Mouse (Mus musculus): Measurements from ENCODE around the gene Snca.

The Snca gene

GRCm38 (mm10) chr6:60829282-60829891 is at the start of gene Snca:
Gene Snca, minus strand, starts transcription at chr6:60829855.
- DNase-seq (ENCODE audit: low spot score), result no peak

GRCm38 (mm10) chr6:60870126-60870525 is 40.5 kb upstream of the Snca start:
- DNase-seq (ENCODE audit: low spot score), result no peak

DNA sequence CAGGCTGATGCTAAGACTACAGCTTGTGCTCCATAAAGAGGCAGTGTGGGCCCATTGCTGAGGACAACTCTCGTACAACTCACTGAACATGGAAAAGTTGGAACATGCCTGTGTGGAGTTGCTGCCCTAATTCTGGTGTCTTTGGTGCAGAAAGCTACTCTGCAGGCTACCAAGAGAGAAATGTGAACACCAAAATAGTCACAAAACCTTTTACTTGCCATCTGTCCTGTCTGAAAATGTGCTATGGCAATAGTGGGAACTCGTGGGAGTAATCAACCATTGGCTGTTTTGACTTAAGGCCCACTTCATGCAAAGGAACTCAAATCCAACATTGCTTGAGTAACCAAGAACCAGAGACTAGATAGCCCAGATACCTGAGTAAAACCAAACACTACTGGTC is 26.9 kb upstream of the Snca start:
- no peak for DNase-seq (ENCODE audit: low spot score)

DNA sequence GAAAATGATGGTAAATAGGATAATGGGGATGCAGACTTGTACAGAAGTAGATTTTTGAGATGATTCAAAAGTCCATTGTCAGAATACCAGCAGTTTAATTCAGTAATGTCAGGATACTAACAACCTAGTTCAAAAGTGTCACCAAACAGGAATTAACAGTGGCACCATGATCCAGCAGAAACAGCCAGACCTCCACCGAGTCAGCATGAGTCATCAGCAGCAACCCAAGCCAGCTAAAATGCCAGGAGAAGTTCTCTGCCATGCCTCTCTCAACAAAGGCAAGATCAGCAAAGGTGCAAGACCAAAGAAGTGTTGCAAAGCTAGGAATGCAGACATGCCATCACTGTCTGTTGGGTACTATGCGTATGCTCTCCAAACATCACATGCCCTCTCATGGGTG is 22.0 kb upstream of the Snca start:
- DNase-seq (ENCODE audit: low spot score), result no peak

GRCm38 (mm10) chr6:60828429-60829264 is 1.0 kb downstream of the Snca start:
- peak; percentile 52 for DNase-seq (ENCODE audit: low spot score)

- no peak for DNase-seq (ENCODE audit: low spot score)
Measured at GRCm38 (mm10) chr6:60828047-60828428, 1.6 kb downstream of the Snca start.

DNA sequence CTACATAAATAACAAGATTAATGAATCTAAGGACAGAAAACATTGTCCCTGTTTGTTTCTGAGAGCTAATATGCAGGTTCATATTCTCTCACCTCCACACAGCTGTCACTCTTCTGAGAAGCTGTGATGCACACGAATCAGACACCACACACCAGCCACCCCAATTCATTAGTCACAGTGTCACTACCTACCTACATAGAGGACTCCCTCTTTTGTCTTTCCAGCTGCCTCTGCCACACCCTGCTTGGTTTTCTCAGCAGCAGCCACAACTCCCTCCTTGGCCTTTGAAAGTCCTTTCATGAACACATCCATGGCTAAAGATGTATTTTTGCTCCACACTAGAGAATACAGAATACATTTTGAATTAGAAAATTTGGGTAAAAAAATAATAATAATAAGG is 2.4 kb downstream of the Snca start:
- DNase-seq (ENCODE audit: low spot score), result no peak

DNA sequence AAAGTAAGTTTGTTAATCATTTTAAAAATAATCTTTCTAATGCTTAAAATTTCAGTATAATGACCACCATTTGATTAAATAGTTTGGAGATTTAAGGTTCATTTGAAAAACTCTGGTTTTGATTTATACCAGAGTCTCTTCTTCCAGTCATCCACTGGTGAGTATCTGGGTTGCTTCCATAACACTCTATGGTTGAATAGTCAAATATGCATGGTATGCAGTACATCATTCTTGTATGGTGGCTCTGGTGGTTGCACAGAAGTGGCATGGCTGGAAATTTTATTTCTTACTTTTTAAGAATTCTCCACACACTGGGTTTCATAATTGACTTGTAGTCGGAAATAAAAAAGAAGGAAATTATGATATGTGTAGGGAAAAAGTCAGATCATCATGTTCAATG is 10.4 kb downstream of the Snca start:
- no peak for DNase-seq (ENCODE audit: low spot score)

- DNase-seq (ENCODE audit: low spot score), result no peak
Measured at GRCm38 (mm10) chr6:60813516-60813915, 16.1 kb downstream of the Snca start.

GRCm38 (mm10) chr6:60798266-60798665 is 31.4 kb downstream of the Snca start:
- no peak for DNase-seq (ENCODE audit: low spot score)

- DNase-seq (ENCODE audit: low spot score), result no peak
Measured at GRCm38 (mm10) chr6:60793659-60794365, 35.8 kb downstream of the Snca start.

GRCm38 (mm10) chr6:60786955-60787354 is 42.7 kb downstream of the Snca start:
- no peak for DNase-seq (ENCODE audit: low spot score)

GRCm38 (mm10) chr6:60771899-60772298 is 57.8 kb downstream of the Snca start:
- DNase-seq (ENCODE audit: low spot score), result no peak

DNA sequence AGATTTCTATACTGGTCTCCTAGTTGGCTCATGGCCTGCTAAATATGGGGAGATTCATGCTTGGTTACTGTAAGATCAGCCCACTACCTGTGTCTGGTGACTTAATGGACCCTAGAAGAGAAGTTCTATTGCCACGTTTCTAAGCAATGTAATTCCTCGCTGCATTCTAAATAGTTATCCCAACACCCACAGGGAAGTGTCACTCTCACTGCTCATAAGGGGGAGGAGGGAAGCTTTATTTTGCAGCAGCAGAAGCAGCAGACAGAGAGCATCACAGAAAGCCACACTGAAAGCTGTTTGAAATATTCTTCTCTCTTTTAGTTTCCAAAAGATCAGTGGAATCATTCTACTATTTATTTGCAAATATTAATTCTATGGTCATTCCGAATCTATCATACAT is 64.0 kb downstream of the Snca start:
- no peak for DNase-seq (ENCODE audit: low spot score)

- no peak for DNase-seq (ENCODE audit: low spot score)
Measured at GRCm38 (mm10) chr6:60762864-60763263, 66.8 kb downstream of the Snca start.

GRCm38 (mm10) chr6:60761710-60762109 is 67.9 kb downstream of the Snca start:
- DNase-seq (ENCODE audit: low spot score), result no peak

DNA sequence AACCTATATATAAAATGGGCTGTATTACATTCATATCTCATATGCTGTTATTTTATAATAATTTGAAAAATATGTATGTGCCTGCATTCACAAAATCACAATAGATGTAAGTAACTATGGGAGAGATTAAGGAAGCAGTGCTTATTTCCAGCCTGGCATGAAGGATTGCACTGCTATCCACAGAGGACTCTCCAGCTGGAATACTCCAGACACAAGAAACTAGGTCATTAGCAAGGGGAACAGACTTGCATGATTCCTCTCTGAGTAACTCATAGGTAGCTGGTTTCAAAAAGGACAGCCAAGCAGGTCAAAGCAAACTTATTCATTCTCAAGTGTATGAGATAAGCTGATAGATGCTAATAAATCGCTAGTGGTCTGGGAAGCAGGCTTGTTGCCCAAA is 74.7 kb downstream of the Snca start:
- no peak for DNase-seq (ENCODE audit: low spot score)

DNA sequence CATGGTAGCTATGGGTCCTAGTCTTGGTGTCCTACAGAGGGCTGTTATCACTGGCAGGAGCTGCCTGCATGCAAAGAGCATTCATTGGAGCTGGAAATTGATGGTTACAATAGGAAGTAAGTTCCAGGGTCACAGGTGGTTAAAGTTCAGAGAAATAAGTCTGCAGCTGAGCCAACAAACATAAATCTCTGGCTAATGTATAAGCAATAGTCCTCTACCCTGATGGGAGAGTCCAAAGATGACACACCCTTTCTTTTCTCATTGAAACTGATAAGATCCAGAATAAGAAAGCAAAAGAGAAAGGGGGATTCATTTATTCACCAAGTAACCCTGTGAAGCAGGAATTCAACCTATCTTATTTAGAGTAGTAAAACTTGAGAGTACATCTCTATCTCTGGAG is 83.7 kb downstream of the Snca start:
- DNase-seq (ENCODE audit: low spot score), result no peak

GRCm38 (mm10) chr6:60741427-60742071 is 88.1 kb downstream of the Snca start:
- no peak for DNase-seq (ENCODE audit: low spot score)

- no peak for DNase-seq (ENCODE audit: low spot score)
Measured at GRCm38 (mm10) chr6:60739776-60740175, 89.9 kb downstream of the Snca start.

DNA sequence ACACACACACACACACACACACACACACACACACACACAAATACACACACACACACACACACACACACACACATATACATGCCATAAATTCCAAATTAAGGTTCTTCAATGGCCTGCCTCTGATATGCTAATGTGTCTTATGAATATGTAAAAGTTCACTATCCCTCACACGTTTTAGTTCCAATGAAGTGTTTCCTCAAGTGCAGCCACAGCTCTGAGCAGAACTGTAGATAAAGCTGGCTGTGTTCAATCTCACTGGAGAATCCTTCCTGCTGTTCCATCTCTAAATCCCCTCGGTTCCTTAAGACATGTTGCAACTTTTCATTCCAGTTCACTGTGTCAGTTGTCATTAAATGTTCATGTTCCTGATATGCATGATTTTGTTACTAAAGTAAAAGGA is 98.5 kb downstream of the Snca start:
- no peak for DNase-seq (ENCODE audit: low spot score)

GRCm38 (mm10) chr6:60724110-60724829 is 105.4 kb downstream of the Snca start:
- no peak for DNase-seq (ENCODE audit: low spot score)

All from testis, postnatal 10 days (tissue).